Mouse (Mus musculus): ENCODE results near the gene Eif4e3.

DNA sequence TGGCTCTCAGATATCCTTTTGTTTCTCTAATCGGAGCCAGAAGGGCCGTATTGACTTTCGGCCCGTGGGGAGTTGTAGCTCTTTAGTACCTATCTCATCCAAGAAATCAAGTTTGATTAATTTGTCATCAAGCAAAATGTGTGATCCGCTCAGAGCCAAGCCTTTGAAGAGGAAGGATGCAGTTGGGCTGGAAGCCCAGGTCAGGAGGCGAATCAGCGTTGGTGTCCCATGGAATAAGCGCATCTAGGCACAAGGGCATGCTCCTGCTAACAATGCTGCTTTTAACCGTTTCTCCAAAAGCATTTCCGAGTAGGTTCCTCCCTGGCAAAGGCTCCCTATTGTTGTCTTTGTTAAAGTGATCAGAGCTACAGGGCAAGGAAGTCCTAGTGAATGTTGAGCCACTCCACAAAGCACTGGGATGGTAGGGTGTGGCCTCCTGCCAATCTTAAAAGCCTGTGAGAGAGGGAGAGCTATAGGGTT is 51.3 kb downstream of the Eif4e3 start:
- TF ChIP-seq POLR2A (IDR thresholded peaks at IDR 0.05; ENCODE audit: borderline replicate concordance, extremely low read depth, insufficient read depth, insufficient read length, poor library complexity, severe bottlenecking) (no peak), CTCF (IDR thresholded peaks at IDR 0.05; ENCODE audit: borderline replicate concordance, extremely low read depth, insufficient read depth, insufficient read length) (no peak)

Measured in brain, embryonic 14.5 days (tissue).